Comparison of ENCODE assay signal across 30 mouse cellular contexts in the genomic region with DNA sequence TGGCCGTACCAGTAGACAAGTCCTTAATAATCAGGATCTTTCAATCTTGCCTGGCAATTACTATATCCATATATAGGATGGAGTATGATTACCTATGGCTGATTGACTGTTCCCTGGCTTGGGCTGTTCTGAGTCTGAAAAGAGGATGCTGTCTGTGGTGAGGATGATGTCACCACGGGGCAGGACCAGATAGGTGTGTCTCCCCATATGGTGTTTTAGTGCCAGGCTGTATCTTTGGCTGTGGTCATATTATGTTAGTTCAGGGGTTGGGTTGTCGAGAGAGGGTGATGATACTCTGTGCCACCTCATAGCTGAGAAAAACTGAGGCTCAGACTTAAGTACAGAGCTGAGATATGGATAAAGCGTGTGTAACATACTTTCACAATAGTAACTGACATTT. TPM values are rescaled to one million over a fixed set of nuclear protein-coding genes. Genes with fewer than 3 reads are reported as not detected.
"Had no signal": no experiment of that assay in that cellular context is flagged by ENCODE, and none has a peak within 500 bp of the region (broad histone marks: within the 10 kb centered on the region; RNA-seq: fewer than 3 reads in every experiment).

No protein-coding gene starts in this region.

- H3K9ac ChIP-seq: kidney, embryonic 15.5 days; limb, embryonic 12.5 days; limb, embryonic 15.5 days; liver, embryonic 14.5 days; liver, postnatal 0 days; lung, embryonic 14.5 days; neural tube, embryonic 13.5 days; stomach, embryonic 15.5 days had no signal

- H3K4me3 ChIP-seq: kidney, embryonic 15.5 days; limb, embryonic 12.5 days; limb, embryonic 15.5 days; neural tube, embryonic 13.5 days; stomach, embryonic 15.5 days had no signal

- H3K9me3 ChIP-seq: kidney, embryonic 15.5 days; limb, embryonic 12.5 days; limb, embryonic 15.5 days; neural tube, embryonic 13.5 days; stomach, embryonic 15.5 days had no signal

- ATAC-seq: liver, postnatal 0 days; lung, postnatal 0 days had no signal

- H3K36me3 ChIP-seq: kidney, embryonic 15.5 days; limb, embryonic 12.5 days; limb, embryonic 15.5 days; neural tube, embryonic 13.5 days; stomach, embryonic 15.5 days had no signal

- H3K27ac ChIP-seq: kidney, embryonic 15.5 days; limb, embryonic 12.5 days; limb, embryonic 15.5 days; liver, embryonic 14.5 days; macrophage; neural tube, embryonic 13.5 days; stomach, embryonic 15.5 days had no signal

- H3K27me3 ChIP-seq: kidney, embryonic 15.5 days; limb, embryonic 12.5 days; limb, embryonic 15.5 days; neural tube, embryonic 13.5 days had no signal

- DNase-seq: kidney, adult 11 months; kidney, adult 8-10 months; kidney, postnatal 10 days; kidney, postnatal 36 days; left cerebral cortex, postnatal 4 days; liver, postnatal 0 days; lung, embryonic 14.5 days; midbrain, embryonic 14.5 days; retina, postnatal 1 day; right cerebral cortex, postnatal 4 days; thymus, adult 2 months; thymus, postnatal 14 days; thymus, postnatal 4 days had no signal

- H3K4me2 ChIP-seq: kidney, embryonic 15.5 days; limb, embryonic 12.5 days; limb, embryonic 15.5 days; liver, embryonic 11.5 days; lung, embryonic 14.5 days; midbrain, embryonic 11.5 days; neural tube, embryonic 13.5 days; stomach, embryonic 15.5 days had no signal

RNA-seq across cellular contexts. Expression of gene Gm49337, which starts 11.9 kb away (rescaled TPM):
- total RNA-seq: megakaryocyte-erythroid progenitor cell, adult 5-6 weeks; midbrain, postnatal 0 days; neutrophil, adult 5-6 weeks had no signal
- polyA plus RNA-seq: kidney, embryonic 15.5 days; limb, embryonic 12.5 days; limb, embryonic 15.5 days; liver, embryonic 11.5 days; liver, embryonic 14.5 days; liver, postnatal 0 days; lung, embryonic 14.5 days; lung, postnatal 0 days; macrophage; midbrain, embryonic 11.5 days; midbrain, embryonic 14.5 days; midbrain, postnatal 0 days; neural tube, embryonic 13.5 days; stomach, embryonic 15.5 days; testis, adult 2 months; thymus, adult 2 months had no signal

RNA-seq across cellular contexts. Expression of gene 1700042G07Rik, which starts 11.9 kb away (rescaled TPM):
- total RNA-seq: layer of hippocampus, postnatal 14 days; left cerebral cortex, adult 8-10 months; left cerebral cortex, postnatal 14 days; left cerebral cortex, postnatal 4 days; megakaryocyte-erythroid progenitor cell, adult 5-6 weeks; midbrain, postnatal 0 days; neutrophil, adult 5-6 weeks had no signal
- polyA plus RNA-seq: kidney, embryonic 15.5 days; limb, embryonic 12.5 days; limb, embryonic 15.5 days; liver, embryonic 11.5 days; liver, embryonic 14.5 days; liver, postnatal 0 days; lung, embryonic 14.5 days; lung, postnatal 0 days; macrophage; midbrain, embryonic 11.5 days; midbrain, embryonic 14.5 days; midbrain, postnatal 0 days; neural tube, embryonic 13.5 days; stomach, embryonic 15.5 days; thymus, adult 2 months had no signal

RNA-seq across cellular contexts. Expression of gene Tspan1, which starts 17.7 kb away (rescaled TPM):
- total RNA-seq: layer of hippocampus, postnatal 14 days; left cerebral cortex, postnatal 4 days; megakaryocyte-erythroid progenitor cell, adult 5-6 weeks had no signal
- polyA plus RNA-seq: liver, embryonic 14.5 days; liver, postnatal 0 days; macrophage; midbrain, embryonic 11.5 days; neural tube, embryonic 13.5 days had no signal
